Mouse (Mus musculus): Measurements from ENCODE around the gene Taar5. TPM values are rescaled to one million over a fixed set of nuclear protein-coding genes. Genes with fewer than 3 reads are reported as not detected.

Gene Taar5
- not detected in 2 replicates for polyA plus RNA-seq (2015; fragmentation: Nextera tagmentation; extraction: Ambion mirVana)

DNA sequence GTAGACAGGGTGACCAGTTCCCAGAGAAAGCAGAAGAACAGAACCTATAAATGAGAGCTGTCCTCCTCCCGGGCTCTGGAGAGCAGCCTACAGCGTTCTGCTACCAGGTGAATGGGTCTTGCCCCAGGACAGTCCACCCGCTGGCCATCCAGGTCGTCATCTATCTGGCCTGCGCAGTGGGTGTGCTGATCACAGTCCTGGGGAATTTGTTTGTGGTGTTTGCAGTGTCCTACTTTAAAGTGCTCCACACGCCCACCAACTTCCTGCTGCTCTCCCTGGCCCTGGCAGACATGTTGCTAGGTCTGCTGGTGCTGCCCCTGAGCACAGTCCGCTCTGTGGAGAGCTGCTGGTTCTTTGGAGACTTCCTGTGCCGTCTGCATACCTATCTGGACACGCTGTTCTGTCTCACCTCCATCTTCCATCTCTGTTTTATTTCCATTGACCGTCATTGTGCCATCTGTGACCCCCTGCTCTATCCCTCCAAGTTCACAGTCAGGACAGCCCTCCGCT, at the start of gene Taar5:
Gene Taar5, plus strand, starts transcription at position 51 of the 510 bp plus-strand sequence.
- Histone ChIP-seq H3K4me2 (ENCODE audit: low read depth, low read length) (no peak within 1 kb of the TSS), H3K27ac (ENCODE audit: low read length) (no peak within 1 kb of the TSS), H3K4me1 (replicated peaks; ENCODE audit: control insufficient read depth, insufficient read depth, low read length) (no peaks in the 10 kb centered on the region), H3K27me3 (ENCODE audit: control insufficient read depth, insufficient read depth, low read depth, low read length) (no peaks in the 10 kb centered on the region), H3K9ac (ENCODE audit: low read length) (no peak within 1 kb of the TSS), H3K4me3 (ENCODE audit: low read length) (no peak within 1 kb of the TSS), H3K36me3 (ENCODE audit: control insufficient read depth, insufficient read depth, low read length) (no peaks in the 10 kb centered on the region), H3K9me3 (ENCODE audit: control insufficient read depth, low read length) (no peaks in the 10 kb centered on the region)
- ATAC-seq (ENCODE audit: low read depth) = no peak
- 84% methylated on average over 11 of the region's 11 CpGs for WGBS

DNA sequence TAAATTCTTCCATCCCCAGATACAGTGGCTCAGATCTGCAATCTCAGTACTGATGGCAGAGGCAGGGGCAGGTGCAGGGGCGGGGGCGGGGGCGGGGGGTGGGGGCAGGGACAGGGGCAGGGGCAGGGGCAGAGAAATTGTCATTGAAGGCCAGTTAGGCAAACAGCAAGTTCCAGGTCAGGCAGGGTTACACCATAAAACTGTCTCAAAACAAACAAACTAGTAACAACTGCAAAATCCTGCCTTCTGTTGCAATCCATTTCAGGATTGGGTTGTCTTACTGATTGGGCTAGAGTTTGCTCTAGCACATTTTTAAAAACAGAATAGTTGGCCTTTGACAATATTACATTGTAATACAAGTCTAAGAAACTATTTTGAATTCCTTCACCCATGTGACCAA, 48.0 kb upstream of the Taar5 start:
- ATAC-seq (ENCODE audit: low read depth) = no peak

DNA sequence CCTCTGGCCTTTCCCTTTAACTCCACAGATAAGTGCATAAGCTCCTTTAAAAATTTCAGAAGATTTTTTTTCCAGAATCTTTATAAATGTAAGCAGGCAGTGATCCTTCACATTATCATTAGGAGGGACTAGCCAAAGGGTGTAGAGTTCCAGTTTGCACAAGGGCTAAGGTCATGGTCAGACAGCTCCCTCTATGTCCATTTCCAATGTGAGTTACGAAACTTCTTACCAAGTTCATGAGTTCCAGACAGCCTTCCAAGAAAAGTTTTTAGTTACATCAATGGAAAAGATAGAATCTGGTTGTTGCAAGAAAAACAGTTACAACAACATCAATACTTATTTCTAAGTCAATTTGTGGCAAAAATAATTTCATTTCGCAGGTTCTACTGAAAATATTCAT, 46.6 kb upstream of the Taar5 start:
- Histone ChIP-seq H3K4me1 (replicated peaks; ENCODE audit: control insufficient read depth, insufficient read depth, low read length) (no peaks in the 10 kb centered on the region), H3K4me3 (ENCODE audit: low read length) (no peak overlapping the region), H3K27me3 (ENCODE audit: control insufficient read depth, insufficient read depth, low read depth, low read length) (no peaks in the 10 kb centered on the region), H3K36me3 (ENCODE audit: control insufficient read depth, insufficient read depth, low read length) (no peaks in the 10 kb centered on the region), H3K9ac (ENCODE audit: low read length) (no peak overlapping the region), H3K4me2 (ENCODE audit: low read depth, low read length) (no peak overlapping the region), H3K27ac (ENCODE audit: low read length) (no peak overlapping the region), H3K9me3 (ENCODE audit: control insufficient read depth, low read length) (no peaks in the 10 kb centered on the region)
- ATAC-seq (ENCODE audit: low read depth) = no peak
- 83% methylated on average over 2 of the region's 2 CpGs for WGBS

More for the DNA sequence above, 48.0 kb upstream of the Taar5 start:
- no peak overlapping the region for H3K9ac ChIP-seq (ENCODE audit: low read length)
- 51% methylated on average over 3 of the region's 3 CpGs for WGBS
- no peaks in the 10 kb centered on the region for H3K4me1 ChIP-seq (replicated peaks; ENCODE audit: control insufficient read depth, insufficient read depth, low read length)
- H3K4me2 ChIP-seq (ENCODE audit: low read depth, low read length) = no peak overlapping the region
- no peaks in the 10 kb centered on the region for H3K9me3 ChIP-seq (ENCODE audit: control insufficient read depth, low read length)
- no peaks in the 10 kb centered on the region for H3K36me3 ChIP-seq (ENCODE audit: control insufficient read depth, insufficient read depth, low read length)
- H3K27me3 ChIP-seq (ENCODE audit: control insufficient read depth, insufficient read depth, low read depth, low read length) = no peaks in the 10 kb centered on the region
- H3K4me3 ChIP-seq (ENCODE audit: low read length) = no peak overlapping the region
- H3K27ac ChIP-seq (ENCODE audit: low read length) = no peak overlapping the region

DNA sequence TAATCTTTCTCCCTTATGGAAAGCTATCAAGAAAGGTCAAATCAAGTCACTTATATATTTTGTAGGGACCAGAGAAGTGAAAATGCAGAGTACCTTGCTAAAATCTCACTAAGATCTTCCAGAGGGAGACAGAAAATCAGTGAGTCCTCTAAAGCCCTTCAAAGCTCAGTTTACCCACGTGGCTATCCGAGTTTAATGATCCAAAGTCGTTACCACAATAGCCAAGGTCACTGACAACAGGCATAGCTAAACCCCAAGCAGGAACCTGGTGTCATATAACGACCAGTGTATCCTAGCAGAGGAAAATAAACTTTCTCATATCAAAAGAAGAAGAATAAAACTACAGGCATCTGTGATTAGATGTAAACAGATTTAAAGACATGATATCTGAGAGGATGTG, 32.9 kb upstream of the Taar5 start:
- H3K9me3 ChIP-seq (ENCODE audit: control insufficient read depth, low read length) = no peaks in the 10 kb centered on the region
- H3K9ac ChIP-seq (ENCODE audit: low read length) = no peak overlapping the region
- H3K4me1 ChIP-seq (replicated peaks; ENCODE audit: control insufficient read depth, insufficient read depth, low read length) = no peaks in the 10 kb centered on the region
- 43% methylated on average over 4 of the region's 4 CpGs for WGBS
- no peak for ATAC-seq (ENCODE audit: low read depth)
- no peak overlapping the region for H3K4me2 ChIP-seq (ENCODE audit: low read depth, low read length)
- H3K4me3 ChIP-seq (ENCODE audit: low read length) = no peak overlapping the region
- no peak overlapping the region for H3K27ac ChIP-seq (ENCODE audit: low read length)
- H3K27me3 ChIP-seq (ENCODE audit: control insufficient read depth, insufficient read depth, low read depth, low read length) = no peaks in the 10 kb centered on the region
- H3K36me3 ChIP-seq (ENCODE audit: control insufficient read depth, insufficient read depth, low read length) = no peaks in the 10 kb centered on the region

DNA sequence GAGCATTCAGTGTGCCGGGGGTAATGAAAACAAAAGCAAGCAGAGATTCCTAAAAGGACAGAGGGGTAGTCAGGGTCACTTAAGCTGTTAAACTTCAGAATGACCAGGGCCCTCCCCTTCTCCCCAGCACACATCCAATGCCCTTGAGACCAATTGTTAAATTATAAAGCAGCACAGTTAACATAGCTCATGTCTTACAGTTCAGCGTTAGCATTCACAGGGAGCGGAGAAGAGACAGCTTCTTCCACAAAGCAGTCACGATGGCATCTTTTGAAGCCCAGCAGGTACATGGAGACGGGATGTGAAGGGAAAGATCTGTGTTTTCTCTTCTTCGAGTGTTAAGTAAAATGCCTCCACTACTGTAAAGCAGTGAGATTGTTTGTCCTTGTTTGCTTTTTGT, 32.2 kb upstream of the Taar5 start, which contains the start of gene Taar2:
Gene Taar2, plus strand, starts transcription at position 261 of the 400 bp plus-strand sequence.
- H3K4me2 ChIP-seq (ENCODE audit: low read depth, low read length) = no peak within 1 kb of the TSS

DNA sequence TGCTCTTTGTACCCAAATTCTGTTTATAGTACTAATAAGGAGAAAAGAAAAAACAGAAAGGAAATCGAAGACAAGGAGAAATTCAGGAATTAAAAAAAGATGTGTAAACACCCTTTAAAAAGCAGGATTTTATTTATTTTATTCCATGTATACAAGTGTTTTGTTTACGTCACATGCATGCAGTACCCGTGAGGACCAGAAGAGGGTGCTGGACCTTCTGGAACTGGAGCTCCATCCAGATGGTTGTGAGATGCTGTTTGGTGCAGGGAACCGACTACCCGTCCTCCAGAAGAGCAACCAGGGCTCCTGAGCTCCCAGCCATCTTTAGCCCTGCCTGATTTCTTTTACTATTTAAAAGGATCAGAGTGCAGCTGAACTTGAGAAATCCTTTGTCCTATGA, 28.0 kb upstream of the Taar5 start:
- Histone ChIP-seq H3K27me3 (ENCODE audit: control insufficient read depth, insufficient read depth, low read depth, low read length) (no peaks in the 10 kb centered on the region), H3K4me3 (ENCODE audit: low read length) (no peak overlapping the region), H3K9ac (ENCODE audit: low read length) (no peak overlapping the region), H3K9me3 (ENCODE audit: control insufficient read depth, low read length) (no peaks in the 10 kb centered on the region), H3K36me3 (ENCODE audit: control insufficient read depth, insufficient read depth, low read length) (no peaks in the 10 kb centered on the region), H3K27ac (ENCODE audit: low read length) (no peak overlapping the region), H3K4me1 (replicated peaks; ENCODE audit: control insufficient read depth, insufficient read depth, low read length) (no peaks in the 10 kb centered on the region), H3K4me2 (ENCODE audit: low read depth, low read length) (no peak overlapping the region)
- 66% methylated on average over 5 of the region's 5 CpGs for WGBS
- ATAC-seq (ENCODE audit: low read depth) = no peak

More for the DNA sequence above, 32.2 kb upstream of the Taar5 start, which contains the start of gene Taar2:
- H3K4me3 ChIP-seq (ENCODE audit: low read length) = no peak within 1 kb of the TSS
- WGBS = 58% methylated on average over 6 of the region's 6 CpGs
- H3K27ac ChIP-seq (ENCODE audit: low read length) = no peak within 1 kb of the TSS
- no peaks in the 10 kb centered on the region for H3K4me1 ChIP-seq (replicated peaks; ENCODE audit: control insufficient read depth, insufficient read depth, low read length)
- no peaks in the 10 kb centered on the region for H3K9me3 ChIP-seq (ENCODE audit: control insufficient read depth, low read length)
- no peak for ATAC-seq (ENCODE audit: low read depth)
- no peaks in the 10 kb centered on the region for H3K27me3 ChIP-seq (ENCODE audit: control insufficient read depth, insufficient read depth, low read depth, low read length)
- no peak within 1 kb of the TSS for H3K9ac ChIP-seq (ENCODE audit: low read length)
- H3K36me3 ChIP-seq (ENCODE audit: control insufficient read depth, insufficient read depth, low read length) = no peaks in the 10 kb centered on the region

DNA sequence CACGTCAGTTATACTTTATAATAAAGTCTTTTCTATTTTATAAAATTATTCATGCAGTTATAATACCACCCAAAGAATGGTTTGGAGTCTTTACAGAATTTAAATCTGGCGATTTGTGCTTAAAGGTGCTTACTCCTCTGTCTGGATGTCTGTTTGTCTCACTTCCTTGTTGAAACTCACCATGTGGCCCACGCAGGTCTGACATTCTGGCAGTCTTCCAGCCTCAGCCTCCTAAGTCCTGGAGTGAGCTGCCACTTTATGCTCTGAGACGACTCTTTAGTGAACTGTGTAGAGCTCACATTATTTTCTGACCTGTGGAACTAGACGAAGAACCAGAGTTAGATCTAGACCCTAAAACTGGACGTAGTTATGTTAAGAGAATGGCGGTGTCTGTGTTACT, 22.5 kb upstream of the Taar5 start:
- Histone ChIP-seq H3K9me3 (ENCODE audit: control insufficient read depth, low read length) (no peaks in the 10 kb centered on the region), H3K4me2 (ENCODE audit: low read depth, low read length) (no peak overlapping the region), H3K27me3 (ENCODE audit: control insufficient read depth, insufficient read depth, low read depth, low read length) (no peaks in the 10 kb centered on the region), H3K36me3 (ENCODE audit: control insufficient read depth, insufficient read depth, low read length) (no peaks in the 10 kb centered on the region), H3K27ac (ENCODE audit: low read length) (no peak overlapping the region), H3K4me3 (ENCODE audit: low read length) (no peak overlapping the region), H3K4me1 (replicated peaks; ENCODE audit: control insufficient read depth, insufficient read depth, low read length) (no peaks in the 10 kb centered on the region), H3K9ac (ENCODE audit: low read length) (no peak overlapping the region)
- no peak for ATAC-seq (ENCODE audit: low read depth)
- WGBS = 44% methylated on average over 7 of the region's 7 CpGs

DNA sequence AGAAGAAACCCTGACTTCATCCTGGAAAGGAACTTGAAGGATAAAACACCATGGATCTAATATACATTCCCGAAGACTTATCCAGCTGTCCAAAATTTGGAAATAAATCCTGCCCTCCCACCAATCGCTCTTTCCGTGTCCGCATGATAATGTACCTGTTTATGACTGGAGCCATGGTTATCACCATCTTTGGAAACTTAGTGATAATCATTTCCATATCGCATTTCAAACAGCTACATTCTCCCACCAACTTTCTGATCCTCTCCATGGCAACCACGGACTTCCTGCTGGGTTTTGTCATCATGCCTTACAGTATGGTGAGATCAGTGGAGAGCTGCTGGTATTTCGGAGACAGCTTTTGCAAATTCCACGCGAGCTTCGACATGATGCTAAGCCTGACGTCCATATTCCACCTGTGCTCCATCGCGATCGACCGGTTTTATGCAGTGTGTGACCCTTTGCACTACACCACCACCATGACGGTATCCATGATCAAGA, 20.9 kb upstream of the Taar5 start, which contains the start of gene Taar3:
Gene Taar3, plus strand, starts transcription at position 51 of the 498 bp plus-strand sequence.
- ATAC-seq (ENCODE audit: low read depth) = no peak
- no peaks in the 10 kb centered on the region for H3K9me3 ChIP-seq (ENCODE audit: control insufficient read depth, low read length)
- no peaks in the 10 kb centered on the region for H3K36me3 ChIP-seq (ENCODE audit: control insufficient read depth, insufficient read depth, low read length)
- no peak within 1 kb of the TSS for H3K27ac ChIP-seq (ENCODE audit: low read length)
- H3K27me3 ChIP-seq (ENCODE audit: control insufficient read depth, insufficient read depth, low read depth, low read length) = no peaks in the 10 kb centered on the region
- no peak within 1 kb of the TSS for H3K9ac ChIP-seq (ENCODE audit: low read length)
- H3K4me3 ChIP-seq (ENCODE audit: low read length) = no peak within 1 kb of the TSS
- H3K4me1 ChIP-seq (replicated peaks; ENCODE audit: control insufficient read depth, insufficient read depth, low read length) = no peaks in the 10 kb centered on the region
- no peak within 1 kb of the TSS for H3K4me2 ChIP-seq (ENCODE audit: low read depth, low read length)
- WGBS = 85% methylated on average over 16 of the region's 16 CpGs

DNA sequence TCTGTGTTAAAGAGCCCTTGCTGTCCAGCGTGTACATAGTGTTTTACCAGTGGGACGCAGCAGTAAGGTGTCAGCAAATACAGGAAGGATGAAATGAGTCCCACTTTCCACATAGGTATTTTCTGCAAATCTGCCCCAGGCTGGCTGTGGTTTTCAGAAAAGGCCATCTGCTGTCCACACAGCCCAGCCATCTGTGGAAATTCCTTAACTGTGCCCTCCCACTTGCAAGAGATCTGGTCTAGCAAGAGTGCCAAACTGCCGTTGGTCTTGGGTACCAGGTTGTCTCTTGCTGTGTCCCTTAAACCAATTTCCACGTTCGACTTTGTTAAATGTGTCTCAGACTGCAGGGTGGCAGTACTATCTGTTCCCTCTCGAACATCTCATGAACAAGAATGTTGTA, 18.8 kb upstream of the Taar5 start:
- Histone ChIP-seq H3K36me3 (ENCODE audit: control insufficient read depth, insufficient read depth, low read length) (no peaks in the 10 kb centered on the region), H3K4me3 (ENCODE audit: low read length) (no peak overlapping the region), H3K27ac (ENCODE audit: low read length) (no peak overlapping the region), H3K9ac (ENCODE audit: low read length) (no peak overlapping the region), H3K4me1 (replicated peaks; ENCODE audit: control insufficient read depth, insufficient read depth, low read length) (no peaks in the 10 kb centered on the region), H3K9me3 (ENCODE audit: control insufficient read depth, low read length) (no peaks in the 10 kb centered on the region), H3K4me2 (ENCODE audit: low read depth, low read length) (no peak overlapping the region), H3K27me3 (ENCODE audit: control insufficient read depth, insufficient read depth, low read depth, low read length) (no peaks in the 10 kb centered on the region)
- no peak for ATAC-seq (ENCODE audit: low read depth)
- 69% methylated on average over 6 of the region's 6 CpGs for WGBS
